Mouse (Mus musculus) intestine, postnatal 0 days (tissue): ENCODE results near the gene Lgals7. TPM values are rescaled to one million over a fixed set of nuclear protein-coding genes. Genes with fewer than 3 reads are reported as not detected.

Experiments used
- ATAC-seq: fragments of 200-750 bp; cut with Nextera tagmentation; 2 replicates; pipeline ENCODE4 v1.8.0; 2017; ENCODE audit warnings: mild to moderate bottlenecking, moderate TSS enrichment, moderate library complexity
- H3K27ac ChIP-seq: fragments of 300-500 bp; sonication (generic); 2 replicates; pipeline ENCODE4 v1.5.1; 2014; ENCODE audit warnings: mild to moderate bottlenecking, low read depth, low read length, moderate library complexity
- H3K27me3 ChIP-seq: fragments of 300-500 bp; sonication (generic); replicated peaks from 2 replicates; pipeline ENCODE4 v1.6.1; 2014; ENCODE audit warnings: low read length, mixed read lengths; ENCODE audit not compliant: control insufficient read depth, insufficient read depth
- H3K36me3 ChIP-seq: fragments of 300-500 bp; sonication (generic); 2 replicates; pipeline ENCODE4 v1.6.1; 2014; ENCODE audit warnings: mild to moderate bottlenecking, moderate library complexity; ENCODE audit not compliant: control insufficient read depth, insufficient read depth
- H3K4me1 ChIP-seq: fragments of 300-500 bp; sonication (generic); replicated peaks from 2 replicates; pipeline ENCODE4 v1.6.1; 2014; ENCODE audit warnings: antibody characterized with exemption, low read length, mixed read lengths; ENCODE audit not compliant: control insufficient read depth, insufficient read depth
- H3K4me2 ChIP-seq: fragments of 300-500 bp; sonication (generic); replicated peaks from 2 replicates; pipeline ENCODE4 v1.6.1; 2014; ENCODE audit warnings: low read depth, mild to moderate bottlenecking, moderate library complexity
- H3K4me3 ChIP-seq: fragments of 300-500 bp; sonication (generic); 2 replicates; pipeline ENCODE4 v1.5.1; 2014; ENCODE audit warnings: low read depth, low read length
- H3K9ac ChIP-seq: fragments of 300-500 bp; sonication (generic); 2 replicates; pipeline ENCODE4 v1.6.1; 2014; ENCODE audit warnings: mild to moderate bottlenecking, low read depth, low read length
- H3K9me3 ChIP-seq: fragments of 300-500 bp; sonication (generic); 2 replicates; pipeline ENCODE4 v1.6.1; 2016; ENCODE audit warnings: mixed run types; ENCODE audit not compliant: control insufficient read depth
- CTCF ChIP-seq: sonication (generic); IDR thresholded peaks from 2 replicates; pipeline ENCODE4 v1.5.1; 2016; ENCODE audit warnings: low read depth, mild to moderate bottlenecking, control low read depth, antibody characterized with exemption, moderate library complexity
- WGBS: fragments of 180-500 bp; shearing (Covaris S2); extraction: QIAGEN DNeasy Blood & Tissue Kit; methylation state at CpG from one replicate; pipeline ENCODE4 v1.1.7; 2014; 5-methylcytosine and 5-hydroxymethylcytosine counted together
- polyA plus RNA-seq: library from polyadenylated mRNA; unstranded; fragments of >200 nt; fragmentation: Nextera tagmentation; extraction: Ambion mirVana; gene quantifications from 2 replicates; pipeline ENCODE4 v1.2.1, GENCODE M21; 2015

Gene Lgals7
- polyA plus RNA-seq, 1 experiment from 2014 or later = 2.0 TPM

DNA sequence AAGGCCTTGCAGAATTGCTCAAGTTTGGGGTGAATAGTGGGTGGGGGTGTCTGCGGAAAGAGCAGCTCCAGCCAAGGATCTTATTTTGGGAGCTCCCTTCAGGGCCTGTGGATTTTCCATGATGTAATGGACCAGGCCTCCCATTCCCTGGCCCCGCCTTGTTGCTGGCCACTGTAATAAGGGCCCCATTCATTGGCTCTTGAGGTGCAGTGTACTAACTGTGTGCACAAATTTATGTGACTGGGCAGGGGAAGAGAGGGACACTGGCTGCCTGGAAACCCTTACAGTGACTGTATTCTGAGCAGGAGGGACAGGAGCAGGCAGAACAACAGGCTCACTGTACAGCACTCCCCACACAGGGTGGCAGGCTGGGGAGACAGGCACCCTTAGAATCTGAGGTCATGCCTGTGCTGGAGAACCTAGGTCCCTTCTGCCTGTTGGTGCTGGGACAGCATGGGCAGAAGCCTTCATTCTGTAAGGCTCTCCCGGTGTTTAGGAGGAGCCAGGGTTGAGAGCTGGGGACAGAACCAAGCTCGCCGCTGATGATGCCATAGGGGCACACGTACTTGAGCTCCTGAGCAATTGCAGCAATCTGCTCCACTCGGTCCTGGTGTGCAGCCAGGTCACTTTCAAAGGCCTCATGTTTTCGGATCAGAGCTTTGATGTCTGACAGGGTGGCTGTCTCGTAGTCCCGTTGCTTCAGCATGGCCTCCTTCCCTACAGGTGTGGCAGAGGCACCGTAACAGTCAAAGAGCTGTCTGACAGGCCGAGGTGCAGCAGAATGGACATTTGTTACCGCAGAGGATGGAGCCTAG, 37.9 kb downstream of the Lgals7 start:
- Histone ChIP-seq H3K4me2 (no peak overlapping the region), H3K36me3 (peaks cover 100% of the 10 kb centered on the region), H3K9ac (no peak overlapping the region), H3K27me3 (no peaks in the 10 kb centered on the region), H3K4me1 (no peaks in the 10 kb centered on the region), H3K9me3 (no peaks in the 10 kb centered on the region), H3K4me3 (no peak overlapping the region), H3K27ac (peak overlapping the region; percentile 21; the same call in 1 of the 2 replicates)
- no peak for TF ChIP-seq CTCF
- WGBS = 85% methylated on average over 13 of the region's 13 CpGs
- 0 out of 2 replicates have a peak, but pooled peaks have one; percentile 2 for ATAC-seq

DNA sequence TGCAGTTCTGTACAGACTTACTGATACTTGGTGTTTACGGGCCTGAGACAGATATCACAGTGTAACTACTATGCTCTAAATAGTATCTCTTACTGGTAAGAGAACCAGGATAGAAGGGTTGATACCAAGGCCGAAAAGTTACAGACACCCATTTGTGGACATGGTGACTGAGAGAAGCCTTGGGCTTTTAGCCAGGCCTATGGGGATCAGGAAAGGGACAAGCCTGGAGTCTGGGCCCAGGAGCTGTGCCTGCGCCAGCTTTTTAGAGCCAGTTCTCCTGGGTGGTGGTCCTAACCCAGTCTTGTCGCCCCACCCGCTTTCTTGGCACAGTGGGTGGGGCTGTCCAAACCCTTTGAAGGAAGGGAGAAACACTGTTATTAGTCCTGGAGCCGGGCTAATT, 38.5 kb downstream of the Lgals7 start:
- Histone ChIP-seq H3K4me3 (no peak overlapping the region), H3K9ac (no peak overlapping the region), H3K4me2 (no peak overlapping the region), H3K4me1 (no peaks in the 10 kb centered on the region), H3K27ac (peak overlapping the region; percentile 21; the same call in 1 of the 2 replicates), H3K9me3 (no peaks in the 10 kb centered on the region), H3K36me3 (peaks cover 100% of the 10 kb centered on the region), H3K27me3 (no peaks in the 10 kb centered on the region)
- 88% methylated on average over 6 of the region's 6 CpGs for WGBS
- ATAC-seq = no peak
- no peak for TF ChIP-seq CTCF

DNA sequence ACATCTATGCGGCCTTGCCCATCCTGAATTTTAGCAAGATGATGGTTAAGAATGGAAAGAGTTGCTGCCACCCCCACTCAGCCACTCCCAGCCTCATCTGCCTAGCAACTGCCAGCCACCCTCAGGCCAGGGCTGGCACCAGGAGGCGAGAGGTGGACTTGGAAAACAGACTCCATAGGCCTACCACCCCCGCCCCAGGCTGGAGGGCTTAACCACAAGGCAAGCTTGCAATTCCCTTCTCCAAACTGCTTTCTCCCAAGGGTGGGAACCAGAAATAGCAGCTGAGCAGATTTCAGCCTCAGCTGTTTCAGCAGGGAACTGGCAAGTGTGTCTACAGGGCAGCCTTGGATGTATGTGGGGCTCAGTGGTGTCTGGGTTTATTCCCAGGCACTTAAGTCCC, 39.2 kb downstream of the Lgals7 start:
- no peaks in the 10 kb centered on the region for H3K9me3 ChIP-seq
- H3K27ac ChIP-seq = no peak overlapping the region; the same call in 1 of the 2 replicates
- peaks cover 100% of the 10 kb centered on the region for H3K36me3 ChIP-seq
- ATAC-seq = no peak
- no peaks in the 10 kb centered on the region for H3K4me1 ChIP-seq
- TF ChIP-seq CTCF = no peak
- no peak overlapping the region for H3K4me2 ChIP-seq
- H3K27me3 ChIP-seq = no peaks in the 10 kb centered on the region
- WGBS = 87% methylated on average over 3 of the region's 3 CpGs
- no peak overlapping the region for H3K4me3 ChIP-seq
- H3K9ac ChIP-seq = no peak overlapping the region

DNA sequence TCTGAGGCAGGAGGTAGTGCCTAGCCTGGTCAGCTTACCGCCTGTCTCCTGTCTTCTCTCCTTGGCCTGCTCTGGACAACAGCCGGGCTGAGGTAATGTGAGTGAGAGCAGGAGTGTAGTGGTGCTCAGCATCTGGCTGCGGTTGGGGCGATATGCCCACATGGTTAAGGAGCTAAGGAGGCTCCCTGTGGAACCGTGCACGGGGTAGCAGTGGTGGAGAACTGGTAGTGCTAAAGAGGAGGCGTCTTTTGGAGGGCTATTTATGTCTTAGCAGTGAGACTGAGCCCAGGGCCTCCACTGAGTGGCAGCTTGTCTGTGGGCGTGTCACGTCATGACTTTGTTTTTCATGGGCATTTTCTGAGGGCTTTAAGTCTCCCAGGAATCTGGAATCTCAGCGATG, 40.1 kb downstream of the Lgals7 start:
- Histone ChIP-seq H3K9me3 (no peaks in the 10 kb centered on the region), H3K36me3 (peaks cover 100% of the 10 kb centered on the region), H3K27me3 (no peaks in the 10 kb centered on the region), H3K9ac (no peak overlapping the region), H3K27ac (no peak overlapping the region), H3K4me1 (no peaks in the 10 kb centered on the region), H3K4me3 (no peak overlapping the region), H3K4me2 (no peak overlapping the region)
- no peak for ATAC-seq
- WGBS = 86% methylated on average over 10 of the region's 10 CpGs
- no peak for TF ChIP-seq CTCF

DNA sequence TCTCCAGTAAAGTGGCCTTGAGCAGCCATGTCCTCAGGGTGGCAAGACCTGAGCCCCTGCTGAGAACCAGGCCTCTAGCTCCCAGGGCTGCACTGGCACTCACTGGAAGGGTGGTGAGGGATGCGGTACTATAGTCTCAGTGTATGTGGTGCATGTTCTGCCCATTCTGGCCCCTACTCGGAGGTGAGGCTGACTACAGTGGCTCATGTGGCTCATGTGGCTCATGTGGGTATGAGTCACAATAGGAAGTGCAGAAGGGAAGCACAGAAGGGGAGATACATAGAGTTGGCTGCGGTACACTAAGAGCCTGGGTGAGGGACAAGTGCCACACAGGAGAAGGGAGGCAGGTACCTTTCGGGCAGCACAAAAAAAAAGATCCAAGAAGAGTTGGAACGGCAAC, 43.5 kb downstream of the Lgals7 start:
- TF ChIP-seq CTCF = no peak
- 85% methylated on average over 5 of the region's 5 CpGs for WGBS
- ATAC-seq = no peak
- peaks cover 98% of the 10 kb centered on the region for H3K36me3 ChIP-seq
- H3K9me3 ChIP-seq = no peaks in the 10 kb centered on the region
- no peak overlapping the region for H3K9ac ChIP-seq
- no peaks in the 10 kb centered on the region for H3K4me1 ChIP-seq
- H3K27ac ChIP-seq = peak overlapping the region; percentile 15; the same call in 1 of the 2 replicates
- no peak overlapping the region for H3K4me2 ChIP-seq
- no peaks in the 10 kb centered on the region for H3K27me3 ChIP-seq
- H3K4me3 ChIP-seq = no peak overlapping the region

DNA sequence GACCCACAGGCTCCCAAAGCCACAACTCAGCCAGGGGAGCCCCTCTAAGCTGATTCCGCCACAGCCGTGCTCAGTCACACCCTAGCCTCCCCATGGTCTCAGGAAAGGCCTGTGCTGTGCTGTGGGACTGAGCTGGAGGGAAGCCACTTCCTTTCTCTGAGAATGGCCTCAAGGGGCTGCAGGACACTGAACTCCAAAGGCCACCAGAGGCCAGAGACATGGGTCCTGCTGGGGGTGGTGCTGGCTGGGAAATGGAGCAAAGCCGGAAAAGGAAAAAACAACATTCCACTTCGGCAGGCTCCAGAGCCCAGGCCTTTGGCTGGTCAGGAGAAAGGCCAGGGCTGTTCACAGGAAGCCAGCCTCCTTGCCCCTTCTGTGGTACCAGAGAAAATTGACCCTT, 48.0 kb downstream of the Lgals7 start:
- no peak overlapping the region for H3K9ac ChIP-seq
- H3K4me3 ChIP-seq = no peak overlapping the region
- no peaks in the 10 kb centered on the region for H3K4me1 ChIP-seq
- H3K27ac ChIP-seq = peak overlapping the region; percentile 31; the same call in 1 of the 2 replicates
- no peak overlapping the region for H3K4me2 ChIP-seq
- 65% methylated on average over 4 of the region's 4 CpGs for WGBS
- no peaks in the 10 kb centered on the region for H3K27me3 ChIP-seq
- H3K9me3 ChIP-seq = no peaks in the 10 kb centered on the region
- peaks cover 96% of the 10 kb centered on the region for H3K36me3 ChIP-seq
- ATAC-seq = no peak
- peak; percentile 29; the same call in 1 of the 2 replicates for TF ChIP-seq CTCF
